Mouse (Mus musculus): ENCODE measurements around the gene C130074G19Rik.

C130074G19Rik gene

GRCm38 (mm10) chr1:184844326-184845066 lies 38.5 kb downstream of the C130074G19Rik start:
- DNase-seq (ENCODE audit: low read depth, low spot score), result no peak

DNA sequence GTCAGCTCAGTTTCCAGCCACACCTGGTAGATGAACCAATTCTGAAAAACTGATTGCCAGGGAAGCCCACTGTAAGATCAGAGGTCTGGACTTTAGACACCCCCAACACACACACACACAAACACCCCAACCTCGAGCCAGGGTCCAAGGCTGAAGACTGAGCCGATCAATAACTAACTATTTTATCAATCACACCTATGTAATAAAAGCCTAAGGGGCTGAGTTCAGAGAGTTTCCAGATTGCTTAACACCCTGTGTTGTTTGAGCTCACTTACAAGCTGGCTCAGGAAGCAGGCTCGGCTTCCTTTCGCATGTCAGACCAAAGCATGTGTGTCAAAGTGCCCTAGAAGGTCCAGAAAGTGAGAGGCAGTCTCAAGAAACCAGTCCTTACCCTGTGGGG lies 45.4 kb downstream of the C130074G19Rik start:
- DNase-seq (ENCODE audit: low read depth, low spot score), result no peak

DNA sequence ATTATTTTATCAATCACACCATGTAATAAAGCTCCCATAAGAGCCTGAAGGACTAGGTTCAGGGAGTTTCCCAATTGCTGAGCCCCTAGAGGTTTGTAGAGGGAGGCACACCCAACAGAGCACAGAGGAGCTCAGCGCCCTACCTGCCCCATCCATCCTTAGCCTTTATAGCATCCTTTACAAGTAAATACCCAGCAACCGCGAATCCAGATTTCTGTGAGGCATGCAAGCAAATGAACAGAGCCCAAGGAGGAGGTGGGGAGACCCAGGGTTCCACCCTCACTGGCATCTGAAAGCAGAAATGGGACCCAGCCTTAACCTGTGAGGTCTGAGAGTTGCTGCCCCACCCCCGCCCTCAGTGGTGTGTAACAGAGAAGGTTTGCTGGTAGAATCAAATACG lies 46.7 kb downstream of the C130074G19Rik start:
- DNase-seq (ENCODE audit: low read depth, low spot score), result no peak

DNA sequence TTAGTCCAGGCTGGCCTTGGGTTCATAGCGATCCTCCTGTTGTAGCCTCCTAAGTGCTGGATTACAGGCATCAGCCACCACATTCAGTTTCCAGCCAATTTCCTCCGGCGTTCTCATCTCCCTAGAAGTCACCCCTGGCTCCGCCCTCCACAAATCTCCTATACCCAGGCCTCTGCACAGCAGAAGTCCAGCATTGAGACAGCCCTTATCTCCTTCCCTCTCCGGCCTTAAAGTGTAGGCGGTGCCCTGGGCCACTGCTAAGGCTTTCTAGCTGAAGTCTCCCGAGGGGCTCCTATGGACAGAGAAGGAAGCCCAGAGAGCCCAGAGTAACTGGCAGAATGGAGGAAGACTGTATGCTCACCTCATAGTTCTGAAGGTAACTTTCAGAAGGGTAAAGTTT lies 49.5 kb downstream of the C130074G19Rik start:
- no peak for DNase-seq (ENCODE audit: low read depth, low spot score)

- DNase-seq (ENCODE audit: low read depth, low spot score), result no peak
Measured at GRCm38 (mm10) chr1:184832211-184832610, 50.8 kb downstream of the C130074G19Rik start.

- no peak for DNase-seq (ENCODE audit: low read depth, low spot score)
Measured at GRCm38 (mm10) chr1:184829897-184830296, 53.1 kb downstream of the C130074G19Rik start.

DNA sequence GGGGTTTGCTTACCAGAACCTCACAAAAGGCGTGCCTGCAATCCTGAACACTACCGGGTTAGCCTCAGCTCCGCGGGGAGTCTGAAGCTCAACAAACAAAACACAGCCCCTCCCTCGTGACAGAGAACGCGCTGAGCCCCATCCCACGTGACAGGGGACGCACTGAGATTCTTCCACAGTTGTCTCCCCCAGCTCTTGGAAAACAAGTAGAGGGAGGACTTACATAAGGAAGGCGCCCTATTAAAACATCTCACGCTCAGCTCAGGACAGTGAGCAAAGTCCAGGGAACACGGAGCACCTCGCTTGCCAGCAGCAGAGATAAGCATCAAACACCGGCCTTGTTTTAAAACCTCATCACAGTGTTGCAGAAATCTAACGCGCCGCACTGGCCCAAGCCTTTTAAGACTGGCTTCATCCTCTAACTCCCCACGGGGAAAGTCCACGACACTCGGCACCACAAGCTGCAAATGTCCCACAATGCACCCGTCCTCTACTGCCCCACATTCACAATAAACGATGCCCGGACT lies 55.8 kb downstream of the C130074G19Rik start:
- DNase-seq (ENCODE audit: low read depth, low spot score), result no peak

GRCm38 (mm10) chr1:184825093-184825492 lies 57.9 kb downstream of the C130074G19Rik start:
- no peak for DNase-seq (ENCODE audit: low read depth, low spot score)

- peak; percentile 76 for DNase-seq (ENCODE audit: low read depth, low spot score)
Measured at GRCm38 (mm10) chr1:184824439-184824851, 58.6 kb downstream of the C130074G19Rik start.

- no peak for DNase-seq (ENCODE audit: low read depth, low spot score)
Measured at GRCm38 (mm10) chr1:184822678-184823077, 60.3 kb downstream of the C130074G19Rik start.
